Mouse (Mus musculus) large intestine, adult 2 months (tissue): ENCODE data around the gene Obp2a. TPM values are rescaled to one million over a fixed set of nuclear protein-coding genes. Genes with fewer than 3 reads are reported as not detected.
"Not testable (repeated sequence)": the region's sequence is repeated elsewhere in the genome, so short reads cannot be mapped to it uniquely, and the experiment has no call there.

Experiments used
- DNase-seq: peaks from one replicate; pipeline ENCODE4 v3.0.0-alpha.2; 2012; ENCODE audit warnings: low read depth, low spot score
- WGBS: fragments of 180-500 bp; shearing (Covaris S2); methylation state at CpG from one replicate; pipeline ENCODE4 v1.1.7; 2018; 5-methylcytosine and 5-hydroxymethylcytosine counted together
- polyA plus RNA-seq: library from polyadenylated mRNA; depleted of rRNA; stranded (reverse); fragments of >200 nt; gene quantifications from 2 replicates; pipeline ENCODE4 v1.2.3, GENCODE M21; 2012; rRNA removed

Obp2a gene
- polyA plus RNA-seq, 1 experiment = not detected

- WGBS = under 1% methylated on average over 78 of the region's 78 CpGs
- DNase-seq = peak; percentile 36
These were observed 7.0 kb downstream of the Obp2a start, which contains the start of gene Bmyc for GRCm38 (mm10) chr2:25706643-25707481. Bmyc (plus strand) TSS chr2:25706739.

DNA sequence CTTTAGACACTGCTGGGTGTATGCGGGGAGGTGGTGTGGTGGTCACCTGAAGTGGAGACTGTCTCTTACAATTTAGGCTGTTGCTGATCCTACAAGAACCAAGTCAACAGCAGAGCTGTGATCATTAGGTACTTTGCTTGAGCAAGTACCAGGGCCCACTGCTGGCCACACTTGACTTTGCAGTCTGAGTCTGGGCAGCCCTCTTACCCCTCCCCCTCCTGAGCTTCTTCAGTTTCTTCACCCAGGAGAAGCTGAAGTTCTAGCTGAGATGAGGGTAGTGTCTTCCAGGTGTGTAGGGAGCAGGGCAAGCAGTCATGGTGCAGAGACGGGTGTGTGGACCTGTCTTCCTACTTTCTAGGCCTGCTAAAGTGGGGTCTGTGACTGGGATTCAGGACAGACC, 8.3 kb downstream of the Obp2a start:
- DNase-seq = no peak
- WGBS = 75% methylated on average over 2 of the region's 2 CpGs

- DNase-seq = not testable (repeated sequence)
- WGBS = 100% methylated on average over 1 of the region's 1 CpGs
These were observed 9.2 kb downstream of the Obp2a start for GRCm38 (mm10) chr2:25709056-25709455.

DNA sequence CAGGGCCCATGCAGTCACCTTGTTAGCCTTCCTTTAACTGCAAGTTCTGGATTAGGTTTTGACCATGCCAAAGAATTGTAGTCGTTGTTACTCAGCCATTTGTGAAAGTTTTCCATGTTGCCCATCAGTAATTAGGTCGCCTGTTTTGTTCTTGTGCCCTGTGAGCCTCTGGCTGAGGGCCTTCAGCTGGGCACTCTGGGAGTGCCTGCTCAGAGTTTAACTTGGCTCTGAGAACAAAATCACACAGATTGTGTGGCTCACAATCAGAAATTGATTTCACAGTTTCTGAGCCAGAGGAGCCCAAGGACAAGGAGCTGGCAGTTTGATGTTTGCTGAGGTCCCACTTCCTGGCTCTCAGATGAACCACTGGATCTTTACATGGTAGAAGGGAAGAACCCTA, 9.9 kb downstream of the Obp2a start:
- not testable (repeated sequence) for DNase-seq
- WGBS = 61% methylated on average over 2 of the region's 2 CpGs

GRCm38 (mm10) chr2:25711641-25712040, 11.8 kb downstream of the Obp2a start:
- 11% methylated on average over 3 of the region's 3 CpGs for WGBS

GRCm38 (mm10) chr2:25717222-25717621, 17.4 kb downstream of the Obp2a start:
- DNase-seq = no peak

More at GRCm38 (mm10) chr2:25711641-25712040, 11.8 kb downstream of the Obp2a start:
- not testable (repeated sequence) for DNase-seq

- WGBS = 26% methylated on average over 2 of the region's 2 CpGs
These were observed 33.5 kb downstream of the Obp2a start for GRCm38 (mm10) chr2:25733199-25733930.

GRCm38 (mm10) chr2:25736709-25737108, 36.9 kb downstream of the Obp2a start, which contains the start of gene Obp2b:
Obp2b (plus strand) TSS chr2:25737009.
- not testable (repeated sequence) for DNase-seq
- WGBS = 74% methylated on average over 3 of the region's 3 CpGs

More at GRCm38 (mm10) chr2:25733199-25733930, 33.5 kb downstream of the Obp2a start:
- no peak for DNase-seq

GRCm38 (mm10) chr2:25741671-25742070, 41.8 kb downstream of the Obp2a start:
- 38% methylated on average over 1 of the region's 1 CpGs for WGBS
- no peak for DNase-seq

Other genes starting within 250 kb of the Obp2a start
- gene Clic3, start 243.2 kb upstream of the Obp2a start, polyA plus RNA-seq = 1.3 and 1.4 TPM in 2 replicates
- gene Paxx, start 238.9 kb upstream of the Obp2a start, polyA plus RNA-seq = 45.6 and 48.9 TPM in 2 replicates
- 0.53 and 1.0 TPM in 2 replicates for gene Ptgds, start 230.0 kb upstream of the Obp2a start, polyA plus RNA-seq
- gene Lcn12, start 206.1 kb upstream of the Obp2a start, polyA plus RNA-seq = not detected in 2 replicates
- 26.7 and 31.7 TPM in 2 replicates for gene Fbxw5, start 199.3 kb upstream of the Obp2a start, polyA plus RNA-seq
- 2.1 and 2.9 TPM in 2 replicates for gene C8g, start 198.3 kb upstream of the Obp2a start, polyA plus RNA-seq
- gene Traf2, start 153.1 kb upstream of the Obp2a start, polyA plus RNA-seq = 19.6 and 20.8 TPM in 2 replicates
- gene Edf1, start 142.2 kb upstream of the Obp2a start, polyA plus RNA-seq = 200 and 273 TPM in 2 replicates
- 0.97 and 8.1 TPM in 2 replicates for gene Mamdc4, start 125.2 kb upstream of the Obp2a start, polyA plus RNA-seq
- 37.3 and 44.6 TPM in 2 replicates for gene Phpt1, start 124.8 kb upstream of the Obp2a start, polyA plus RNA-seq
- gene Ajm1, start 118.3 kb upstream of the Obp2a start, polyA plus RNA-seq = 0.43 and 0.69 TPM in 2 replicates
- gene Rabl6, start 91.5 kb upstream of the Obp2a start, polyA plus RNA-seq = 35.8 and 52.6 TPM in 2 replicates
- not detected in 2 replicates for gene Ccdc183, start 82.4 kb upstream of the Obp2a start, polyA plus RNA-seq
- 17.2 and 19.4 TPM in 2 replicates for gene Tmem141, start 78.0 kb upstream of the Obp2a start, polyA plus RNA-seq
- gene Fcna, start 72.0 kb upstream of the Obp2a start, polyA plus RNA-seq = 1.9 TPM in 2 replicates
- 1.4 TPM in 1 of 2 replicates, not detected in the other for gene Lcn8, start 46.9 kb upstream of the Obp2a start, polyA plus RNA-seq
- gene Lcn5, start 42.1 kb upstream of the Obp2a start, polyA plus RNA-seq = 0.74 TPM in 1 of 2 replicates, not detected in the other
- gene Lcn6, start 23.3 kb upstream of the Obp2a start, polyA plus RNA-seq = not detected in 2 replicates
- 0.37 TPM in 1 of 2 replicates, not detected in the other for gene Lcn10, start 17.3 kb upstream of the Obp2a start, polyA plus RNA-seq
- 15.6 and 16.1 TPM in 2 replicates for gene Bmyc, start 6.7 kb downstream of the Obp2a start, polyA plus RNA-seq
- not detected in 2 replicates for gene Obp2b, start 37.0 kb downstream of the Obp2a start, polyA plus RNA-seq
- gene Lcn3, start 65.5 kb downstream of the Obp2a start, polyA plus RNA-seq = not detected in 2 replicates
- gene Lcn11, start 77.0 kb downstream of the Obp2a start, polyA plus RNA-seq = not detected in 2 replicates
- not detected in 2 replicates for gene Gm13539, start 82.2 kb downstream of the Obp2a start, polyA plus RNA-seq
- gene Glt6d1, start 115.8 kb downstream of the Obp2a start, polyA plus RNA-seq = not detected in 2 replicates
- 0.10 and 0.29 TPM in 2 replicates for gene Lcn9, start 123.1 kb downstream of the Obp2a start, polyA plus RNA-seq
- gene Sohlh1, start 147.2 kb downstream of the Obp2a start, polyA plus RNA-seq = not detected in 2 replicates
- gene Kcnt1, start 163.7 kb downstream of the Obp2a start, polyA plus RNA-seq = 1.4 and 2.8 TPM in 2 replicates